Mouse (Mus musculus) frontal cortex, adult 2 months (tissue): ENCODE measurements at regions not wholly inside any gene's neighbourhood (a gene's known extent, or its start where the extent isn't known, plus 50 kb on each side); places are given as distances from the start of the nearest gene placed in this dataset.
A peak's percentile ranks its signal among the peaks of the same experiment; 100 is the strongest.

Source experiments
- DNase-seq, 2 experiments: peaks; one replicate each; pipeline ENCODE4 v3.0.0; 2022; ENCODE audit warnings: low spot score in 1 of 2; ENCODE audit errors: extremely low spot score in 1 of 2

GRCm38 (mm10) chr10:17237463-17237862, 485.6 kb upstream of the Cited2 start:
- no peak for DNase-seq

GRCm38 (mm10) chr10:17237918-17238850, 484.8 kb upstream of the Cited2 start:
- DNase-seq, result no peak

GRCm38 (mm10) chr10:17248270-17248669, 474.7 kb upstream of the Cited2 start:
- DNase-seq, result no peak

- DNase-seq, result no peak
These were observed 470.0 kb upstream of the Cited2 start for GRCm38 (mm10) chr10:17253040-17253439.

GRCm38 (mm10) chr10:17260154-17260553, 462.9 kb upstream of the Cited2 start:
- no peak for DNase-seq

GRCm38 (mm10) chr10:17260615-17261014, 462.4 kb upstream of the Cited2 start:
- DNase-seq, result no peak

- DNase-seq, result no peak
These were observed 461.7 kb upstream of the Cited2 start for GRCm38 (mm10) chr10:17261192-17261824.

GRCm38 (mm10) chr10:17261825-17262205, 461.2 kb upstream of the Cited2 start:
- DNase-seq, result no peak

- no peak for DNase-seq
These were observed 450.4 kb upstream of the Cited2 start for GRCm38 (mm10) chr10:17272646-17273045.

GRCm38 (mm10) chr10:17273855-17274254, 449.2 kb upstream of the Cited2 start:
- no peak for DNase-seq

- no peak for DNase-seq
These were observed 447.8 kb upstream of the Cited2 start for GRCm38 (mm10) chr10:17275214-17275613.

- DNase-seq, result no peak
These were observed 445.1 kb upstream of the Cited2 start for GRCm38 (mm10) chr10:17277911-17278310.

- DNase-seq, result no peak
These were observed 438.2 kb upstream of the Cited2 start for GRCm38 (mm10) chr10:17284858-17285257.

- DNase-seq, result no peak
These were observed 435.9 kb upstream of the Cited2 start for GRCm38 (mm10) chr10:17287141-17287540.

GRCm38 (mm10) chr10:17288231-17288630, 434.8 kb upstream of the Cited2 start:
- no peak for DNase-seq

- no peak for DNase-seq
These were observed 430.7 kb upstream of the Cited2 start for GRCm38 (mm10) chr10:17292331-17292730.

- no peak for DNase-seq
These were observed 428.6 kb upstream of the Cited2 start for GRCm38 (mm10) chr10:17294440-17294839.

GRCm38 (mm10) chr10:17295157-17295556, 427.9 kb upstream of the Cited2 start:
- no peak for DNase-seq

GRCm38 (mm10) chr10:17299600-17299999, 423.4 kb upstream of the Cited2 start:
- DNase-seq, result no peak

- DNase-seq, result no peak
These were observed 396.3 kb upstream of the Cited2 start for GRCm38 (mm10) chr10:17326724-17327123.

GRCm38 (mm10) chr10:17330904-17331606, 392.0 kb upstream of the Cited2 start:
- DNase-seq, result peak in 1 of 2 experiments; percentile 45
